Mouse (Mus musculus): Measurements from ENCODE around the gene Hdac4.

GRCm38 (mm10) chr1:92000226-92000625 is 195.3 kb downstream of the Hdac4 start:
- TF ChIP-seq CTCF (IDR thresholded peaks at IDR 0.05; ENCODE audit: extremely low read depth, insufficient read depth, insufficient read length, insufficient replicate concordance): no peak
- no peak for TF ChIP-seq POLR2A (IDR thresholded peaks at IDR 0.05; ENCODE audit: low read depth, low read length)
